Mouse (Mus musculus) ovary, adult 18-20 months (tissue): ENCODE results near the gene Gm12166.
"Not testable (repeated sequence)": the region's sequence is repeated elsewhere in the genome, so short reads cannot be mapped to it uniquely, and the experiment has no call there.

Experiments
- DNase-seq: peaks from one replicate; pipeline ENCODE4 v3.0.0; 2022; ENCODE audit warnings: low spot score, mixed read lengths

Gene Gm12166

GRCm38 (mm10) chr11:46054911-46055895, 3.1 kb upstream of the Gm12166 start:
- no peak for DNase-seq

- DNase-seq, result no peak
Measured at GRCm38 (mm10) chr11:46054311-46054710, 2.2 kb upstream of the Gm12166 start.

DNA sequence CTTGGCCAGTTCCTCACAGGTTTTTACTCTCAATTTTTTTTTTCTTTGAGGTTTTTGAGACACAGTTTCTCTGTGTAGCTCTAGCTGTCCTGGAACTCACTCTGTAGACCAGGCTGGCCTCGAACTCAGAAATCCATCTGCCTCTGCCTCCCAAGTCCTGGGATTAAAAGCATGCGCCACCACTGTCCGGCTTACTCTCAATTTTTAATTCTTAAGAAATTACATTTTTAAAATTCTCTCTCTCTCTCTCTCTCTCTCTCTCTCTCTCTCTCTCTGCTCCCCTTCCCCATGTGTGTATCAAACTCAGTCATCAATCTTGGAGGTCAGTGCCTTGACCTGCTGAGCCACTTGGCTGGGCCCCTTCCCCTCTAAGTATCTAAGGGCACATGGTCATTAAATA, 1.3 kb upstream of the Gm12166 start:
- not testable (repeated sequence) for DNase-seq

- no peak for DNase-seq
Measured at GRCm38 (mm10) chr11:46047264-46047663, 4.9 kb downstream of the Gm12166 start.

GRCm38 (mm10) chr11:46044781-46045180, 7.3 kb downstream of the Gm12166 start:
- DNase-seq, result no peak

DNA sequence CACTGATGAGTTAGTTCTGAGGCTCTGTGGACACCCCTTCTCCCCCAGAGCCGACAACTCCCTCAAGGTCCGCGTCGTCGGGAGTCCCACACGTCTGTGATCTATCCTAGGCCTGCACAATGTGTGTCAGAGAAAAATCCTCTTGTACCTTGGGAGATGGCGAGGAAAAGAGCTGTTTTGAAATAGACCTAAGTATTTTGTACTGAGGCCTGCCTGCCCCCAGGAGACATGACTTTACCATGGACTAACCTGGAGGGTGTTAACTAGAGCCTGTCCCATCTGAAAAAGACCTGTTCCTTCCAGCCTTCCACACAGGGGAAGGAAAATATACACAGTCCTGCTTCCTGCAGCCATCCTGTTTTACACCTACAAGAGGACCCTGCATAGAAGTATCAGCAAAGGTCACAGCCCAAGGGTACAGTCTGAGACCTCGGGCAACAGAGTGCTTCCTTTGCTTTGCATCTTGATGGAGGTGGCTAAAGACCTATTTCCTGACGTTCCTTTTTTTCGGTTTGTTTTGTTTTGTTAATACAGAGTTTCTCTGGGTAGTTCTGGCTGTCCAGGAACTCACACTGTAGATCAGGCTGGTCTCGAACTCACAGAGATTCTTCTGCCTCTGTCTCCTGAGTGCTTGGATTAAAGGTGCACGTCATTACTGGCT, 10.4 kb downstream of the Gm12166 start:
- no peak for DNase-seq

- no peak for DNase-seq
Measured at GRCm38 (mm10) chr11:46040841-46041556, 11.1 kb downstream of the Gm12166 start.

DNA sequence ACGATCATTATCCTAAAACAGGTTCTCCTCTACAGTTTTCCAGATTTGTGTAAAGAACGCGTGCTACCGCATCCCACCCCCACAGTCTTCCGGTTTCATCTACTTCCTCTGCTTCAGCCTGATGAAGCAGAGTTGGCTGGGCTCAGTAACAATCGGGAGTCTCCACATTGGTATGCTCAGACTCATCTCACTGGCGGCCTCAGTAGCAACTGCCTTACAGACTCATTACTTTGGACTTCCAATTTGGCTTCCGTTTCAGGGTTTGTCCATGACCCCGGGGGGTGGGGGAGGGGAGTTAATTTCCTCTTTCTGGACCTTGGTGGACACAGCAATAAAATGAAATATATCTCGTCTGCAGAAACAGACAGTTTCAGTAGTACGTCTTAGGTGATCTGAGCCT, 12.8 kb downstream of the Gm12166 start:
- peak; percentile 20 for DNase-seq

- DNase-seq, result no peak
Measured at GRCm38 (mm10) chr11:46038901-46039300, 13.2 kb downstream of the Gm12166 start.

GRCm38 (mm10) chr11:46036374-46036773, 15.7 kb downstream of the Gm12166 start:
- no peak for DNase-seq

GRCm38 (mm10) chr11:46032956-46033355, 19.2 kb downstream of the Gm12166 start:
- no peak for DNase-seq

DNA sequence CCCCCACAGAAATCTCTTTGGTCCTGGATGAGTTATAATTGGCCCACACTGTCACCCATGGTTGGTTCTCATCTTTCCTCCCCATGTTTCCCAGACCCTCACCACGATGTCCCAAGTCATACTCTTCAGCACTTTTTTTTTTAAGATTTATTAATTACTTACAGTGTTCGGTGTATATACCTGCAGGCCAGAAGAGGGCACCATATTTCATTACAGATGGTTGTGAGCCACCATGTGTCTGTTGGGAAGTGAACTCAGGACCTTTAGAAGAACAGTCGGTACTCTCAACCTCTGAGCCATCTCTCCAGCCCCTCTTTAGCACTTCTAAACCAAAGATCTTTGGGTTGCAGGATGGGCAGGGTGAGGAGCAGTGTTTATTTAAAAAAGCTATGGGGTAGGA, 20.7 kb downstream of the Gm12166 start:
- no peak for DNase-seq

GRCm38 (mm10) chr11:46030026-46030425, 22.1 kb downstream of the Gm12166 start:
- DNase-seq, result no peak

DNA sequence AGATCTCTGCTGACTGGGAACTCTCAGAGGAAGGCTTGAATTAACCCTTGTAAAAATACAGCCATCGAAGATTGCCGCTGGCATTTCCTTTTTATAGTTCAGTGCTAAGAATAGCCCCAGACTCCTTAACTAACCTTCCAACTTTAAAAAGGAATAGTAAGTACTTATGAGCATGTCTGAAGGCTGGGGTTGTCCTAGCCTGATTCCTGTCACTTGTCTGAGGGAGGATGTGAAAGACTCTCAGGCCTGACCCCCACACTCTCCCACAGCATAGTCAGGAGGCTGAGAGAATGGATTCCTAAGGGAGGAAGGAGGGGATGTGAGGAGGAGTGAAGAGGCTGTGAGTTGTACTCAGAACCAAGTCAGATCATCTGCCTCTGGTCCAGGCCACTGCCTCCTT, 22.6 kb downstream of the Gm12166 start:
- no peak for DNase-seq

GRCm38 (mm10) chr11:46027952-46028814, 23.9 kb downstream of the Gm12166 start:
- no peak for DNase-seq

DNA sequence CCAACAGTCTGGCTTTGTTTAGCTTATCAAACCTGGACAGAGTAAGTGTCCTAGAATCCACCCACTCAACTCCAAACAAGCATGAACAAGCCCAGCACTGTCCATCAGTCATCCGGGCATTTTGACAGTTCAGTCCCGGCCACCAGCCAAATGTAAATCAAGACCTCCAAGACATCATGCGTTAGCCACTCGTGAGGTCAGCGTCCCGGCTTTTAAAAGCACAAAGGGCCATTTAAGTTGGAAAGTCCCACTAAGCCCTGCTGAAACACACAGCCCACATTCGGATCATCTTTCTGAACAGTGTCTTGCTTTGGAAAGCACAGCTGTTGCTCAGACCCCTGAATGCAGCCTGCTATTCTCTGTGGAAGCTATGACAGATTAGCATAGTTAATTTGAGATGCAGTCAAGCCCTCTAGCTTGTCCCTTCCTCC, 26.1 kb downstream of the Gm12166 start:
- no peak for DNase-seq

- no peak for DNase-seq
Measured at GRCm38 (mm10) chr11:46022983-46023382, 29.1 kb downstream of the Gm12166 start.

DNA sequence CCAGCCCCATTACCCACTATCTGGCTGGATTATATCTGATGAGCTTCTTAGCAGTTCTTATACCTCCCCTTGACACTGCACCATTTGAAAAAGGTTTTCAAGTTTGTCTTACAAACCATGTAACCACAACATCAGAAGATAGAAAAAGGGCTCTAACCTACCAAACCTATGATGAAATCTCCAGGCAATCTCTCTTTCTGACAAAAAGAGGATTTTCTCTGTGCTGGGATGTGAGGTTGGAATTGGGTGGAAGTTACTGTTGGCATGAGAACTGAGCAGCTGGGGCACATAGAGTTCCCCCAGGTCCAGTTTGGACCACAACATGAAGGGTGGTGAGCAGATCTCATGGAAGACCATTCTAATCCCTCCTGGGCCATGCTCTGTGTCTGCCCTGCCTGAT, 30.3 kb downstream of the Gm12166 start:
- no peak for DNase-seq

DNA sequence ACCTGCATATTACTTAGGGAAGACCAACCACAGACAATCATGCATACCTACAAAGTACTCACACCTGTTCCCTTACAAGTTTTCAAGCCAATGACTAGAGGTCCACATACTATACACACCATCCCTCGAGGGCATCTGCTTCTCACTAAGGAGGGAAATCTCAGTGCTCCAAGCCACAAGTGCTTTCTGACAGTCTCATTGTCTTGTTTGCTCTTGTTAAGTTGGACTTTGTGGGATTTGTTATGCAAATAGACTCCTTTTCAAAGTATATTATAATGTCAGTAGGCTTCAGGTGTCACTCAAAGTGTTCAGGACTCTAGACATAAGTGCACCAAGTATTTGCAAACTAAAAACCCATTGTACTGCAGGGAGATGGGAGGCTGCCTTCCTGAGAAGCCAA, 31.9 kb downstream of the Gm12166 start:
- no peak for DNase-seq

- DNase-seq, result no peak
Measured at GRCm38 (mm10) chr11:46016061-46016460, 36.1 kb downstream of the Gm12166 start.
